Mouse (Mus musculus): ENCODE results near the gene Wipi2. TPM values are rescaled to one million over a fixed set of nuclear protein-coding genes. Genes with fewer than 3 reads are reported as not detected.
A peak's percentile ranks its signal among the peaks of the same experiment; 100 is the strongest.

The Wipi2 gene
- total and polyA plus RNA-seq, 2 experiments from 2014 or later, result 19.6 to 37.2 TPM

DNA sequence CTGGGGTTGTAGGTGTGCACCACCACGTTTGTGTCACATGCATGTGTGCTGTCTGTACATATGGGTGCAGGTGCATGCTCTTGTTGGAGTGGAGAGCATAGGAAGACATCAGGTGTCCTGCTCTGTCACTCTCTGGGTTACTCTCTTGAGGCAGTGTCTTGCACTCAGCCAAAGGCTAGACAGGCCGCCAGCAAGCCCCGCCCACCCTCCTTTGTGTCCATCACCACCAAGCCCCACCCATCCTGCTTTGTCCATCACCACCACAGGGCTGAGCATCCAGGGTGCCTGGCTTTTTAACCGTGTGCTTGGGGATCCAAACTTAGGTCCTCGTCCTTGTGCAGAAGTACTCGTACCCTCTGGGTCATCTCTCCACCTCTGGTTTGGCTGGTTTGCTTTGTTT is 68.8 kb downstream of the Wipi2 start:
- Histone ChIP-seq H3K27ac (ENCODE audit: low read depth) (no peak overlapping the region), H3K9ac (replicated peaks; ENCODE audit: low read depth, low read length) (no peak overlapping the region), H3K4me2 (ENCODE audit: low read depth, low read length) (no peak overlapping the region), H3K36me3 (replicated peaks; ENCODE audit: control insufficient read depth, insufficient read depth, low read length) (no peaks in the 10 kb centered on the region), H3K27me3 (ENCODE audit: control insufficient read depth, insufficient read depth, low read length) (peaks cover 34% of the 10 kb centered on the region), H3K4me3 (ENCODE audit: low read depth, low read length) (no peak overlapping the region), H3K9me3 (replicated peaks; ENCODE audit: control insufficient read depth, low read length) (no peaks in the 10 kb centered on the region), H3K4me1 (ENCODE audit: control insufficient read depth, insufficient read depth) (no peaks in the 10 kb centered on the region)
- no peak for ATAC-seq (ENCODE audit: insufficient read depth, low read depth)
- no peak for DNase-seq (ENCODE audit: low spot score)
- 25% methylated on average over 6 of the region's 6 CpGs for WGBS
- TF ChIP-seq CTCF (IDR thresholded peaks at IDR 0.05; ENCODE audit: low read depth) (no peak), EP300 (IDR thresholded peaks at IDR 0.05; ENCODE audit: low read depth) (no peak)

- H3K27me3 ChIP-seq (ENCODE audit: control insufficient read depth, insufficient read depth, low read length), result peaks cover 40% of the 10 kb centered on the region
- TF ChIP-seq EP300 (IDR thresholded peaks at IDR 0.05; ENCODE audit: low read depth) (no peak), CTCF (IDR thresholded peaks at IDR 0.05; ENCODE audit: low read depth) (no peak)
- no peak overlapping the region for H3K9ac ChIP-seq (replicated peaks; ENCODE audit: low read depth, low read length)
- ATAC-seq (ENCODE audit: insufficient read depth, low read depth) (no peak), DNase-seq (ENCODE audit: low spot score) (no peak)
- no peaks in the 10 kb centered on the region for H3K4me1 ChIP-seq (ENCODE audit: control insufficient read depth, insufficient read depth)
- no peak overlapping the region for H3K27ac ChIP-seq (ENCODE audit: low read depth)
- no peaks in the 10 kb centered on the region for H3K9me3 ChIP-seq (replicated peaks; ENCODE audit: control insufficient read depth, low read length)
- H3K4me2 ChIP-seq (ENCODE audit: low read depth, low read length), result no peak overlapping the region
- no peaks in the 10 kb centered on the region for H3K36me3 ChIP-seq (replicated peaks; ENCODE audit: control insufficient read depth, insufficient read depth, low read length)
- WGBS, result 72% methylated on average over 6 of the region's 6 CpGs
- H3K4me3 ChIP-seq (ENCODE audit: low read depth, low read length), result no peak overlapping the region
Measured at GRCm38 (mm10) chr5:142696865-142697264, 69.4 kb downstream of the Wipi2 start.

DNA sequence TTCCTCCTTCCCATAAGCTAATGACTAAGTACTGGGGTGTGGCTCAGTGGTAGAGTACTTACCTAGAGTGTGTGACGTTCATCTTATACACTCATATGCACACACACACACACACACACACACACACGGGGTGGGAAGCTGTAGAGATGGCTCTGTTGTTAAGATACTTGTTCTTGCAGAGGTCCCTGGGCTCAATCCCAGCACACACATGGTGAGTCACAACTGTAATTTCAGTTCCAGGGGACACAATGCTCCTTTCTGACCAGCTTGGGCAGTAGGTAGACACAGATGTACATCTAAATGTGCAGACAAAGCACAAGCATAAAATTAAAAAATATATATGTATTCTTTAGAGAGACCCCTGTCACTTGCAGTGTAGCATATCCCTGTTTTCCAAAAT is 70.2 kb downstream of the Wipi2 start:
- peaks cover 49% of the 10 kb centered on the region for H3K27me3 ChIP-seq (ENCODE audit: control insufficient read depth, insufficient read depth, low read length)
- H3K4me2 ChIP-seq (ENCODE audit: low read depth, low read length), result no peak overlapping the region
- WGBS, result 41% methylated on average over 2 of the region's 2 CpGs
- no peak for TF ChIP-seq EP300 (IDR thresholded peaks at IDR 0.05; ENCODE audit: low read depth)
- TF ChIP-seq CTCF (IDR thresholded peaks at IDR 0.05; ENCODE audit: low read depth), result no peak
- ATAC-seq (ENCODE audit: insufficient read depth, low read depth), result no peak
- no peaks in the 10 kb centered on the region for H3K4me1 ChIP-seq (ENCODE audit: control insufficient read depth, insufficient read depth)
- H3K9ac ChIP-seq (replicated peaks; ENCODE audit: low read depth, low read length), result no peak overlapping the region
- no peak for DNase-seq (ENCODE audit: low spot score)
- H3K36me3 ChIP-seq (replicated peaks; ENCODE audit: control insufficient read depth, insufficient read depth, low read length), result no peaks in the 10 kb centered on the region
- no peak overlapping the region for H3K4me3 ChIP-seq (ENCODE audit: low read depth, low read length)
- H3K9me3 ChIP-seq (replicated peaks; ENCODE audit: control insufficient read depth, low read length), result no peaks in the 10 kb centered on the region
- H3K27ac ChIP-seq (ENCODE audit: low read depth), result no peak overlapping the region

DNA sequence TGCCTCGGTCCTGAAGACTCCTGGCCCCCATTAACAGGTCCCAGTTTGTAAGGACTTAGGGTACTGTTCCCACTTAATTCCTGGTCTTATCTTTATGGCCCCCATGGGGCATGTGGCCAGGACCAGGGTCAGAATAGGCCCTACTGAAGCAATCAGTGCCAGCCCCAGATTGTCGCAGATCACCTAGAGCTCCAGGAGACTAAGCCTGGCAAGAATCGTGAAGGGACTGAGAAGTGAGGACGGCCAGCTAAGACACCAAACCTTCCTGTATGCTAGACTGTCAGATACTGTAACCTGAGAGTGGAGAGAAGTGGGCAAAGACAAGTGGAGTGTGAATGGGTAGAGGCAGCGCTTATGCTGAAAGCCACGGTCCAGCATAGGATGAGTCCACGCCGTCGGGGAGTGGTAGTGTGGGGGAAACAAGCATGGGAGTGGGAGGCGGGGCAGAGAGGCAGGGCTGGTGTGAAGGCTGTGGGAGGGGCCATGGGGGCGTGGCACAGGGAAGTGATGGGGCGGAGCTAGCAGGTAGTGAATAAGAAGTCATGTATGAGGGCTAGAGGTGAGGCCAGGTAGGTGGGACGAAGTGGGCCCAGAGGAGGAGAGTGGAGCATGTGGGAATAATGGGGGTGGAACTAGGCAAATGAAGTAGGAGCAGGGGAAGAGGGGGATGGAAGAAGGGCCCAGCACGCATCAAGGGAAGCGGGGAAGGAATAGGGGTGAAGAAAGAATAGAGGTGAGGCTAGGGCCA is 73.5 kb downstream of the Wipi2 start:
- TF ChIP-seq EP300 (IDR thresholded peaks at IDR 0.05; ENCODE audit: low read depth) (no peak), CTCF (IDR thresholded peaks at IDR 0.05; ENCODE audit: low read depth) (no peak)
- WGBS, result 10% methylated on average over 15 of the region's 15 CpGs
- H3K4me3 ChIP-seq (ENCODE audit: low read depth, low read length), result no peak overlapping the region

GRCm38 (mm10) chr5:142701651-142702510 is 74.4 kb downstream of the Wipi2 start:
- peak; percentile 76; the same call in 1 of the 2 replicates for ATAC-seq (ENCODE audit: insufficient read depth, low read depth)
- Histone ChIP-seq H3K27me3 (ENCODE audit: control insufficient read depth, insufficient read depth, low read length) (peaks cover 52% of the 10 kb centered on the region), H3K9ac (replicated peaks; ENCODE audit: low read depth, low read length) (no peak overlapping the region), H3K4me2 (ENCODE audit: low read depth, low read length) (peak overlapping the region; percentile 78), H3K27ac (ENCODE audit: low read depth) (no peak overlapping the region), H3K9me3 (replicated peaks; ENCODE audit: control insufficient read depth, low read length) (no peaks in the 10 kb centered on the region), H3K4me1 (ENCODE audit: control insufficient read depth, insufficient read depth) (no peaks in the 10 kb centered on the region), H3K36me3 (replicated peaks; ENCODE audit: control insufficient read depth, insufficient read depth, low read length) (no peaks in the 10 kb centered on the region), H3K4me3 (ENCODE audit: low read depth, low read length) (peak overlapping the region; percentile 47)
- under 1% methylated on average over 55 of the region's 72 CpGs for WGBS
- DNase-seq (ENCODE audit: low spot score), result no peak
- TF ChIP-seq CTCF (IDR thresholded peaks at IDR 0.05; ENCODE audit: low read depth), result no peak
- TF ChIP-seq EP300 (IDR thresholded peaks at IDR 0.05; ENCODE audit: low read depth), result no peak

More for the DNA sequence above, 73.5 kb downstream of the Wipi2 start:
- Histone ChIP-seq H3K9ac (replicated peaks; ENCODE audit: low read depth, low read length) (no peak overlapping the region), H3K27ac (ENCODE audit: low read depth) (no peak overlapping the region), H3K4me2 (ENCODE audit: low read depth, low read length) (no peak overlapping the region), H3K9me3 (replicated peaks; ENCODE audit: control insufficient read depth, low read length) (no peaks in the 10 kb centered on the region), H3K36me3 (replicated peaks; ENCODE audit: control insufficient read depth, insufficient read depth, low read length) (no peaks in the 10 kb centered on the region), H3K27me3 (ENCODE audit: control insufficient read depth, insufficient read depth, low read length) (peaks cover 60% of the 10 kb centered on the region), H3K4me1 (ENCODE audit: control insufficient read depth, insufficient read depth) (no peaks in the 10 kb centered on the region)
- no peak for ATAC-seq (ENCODE audit: insufficient read depth, low read depth)
- no peak for DNase-seq (ENCODE audit: low spot score)
